Mouse (Mus musculus) lung, postnatal 10 days (tissue): ENCODE results near the gene Rbpjl.

ENCODE experiments used
- DNase-seq: peaks from one replicate; pipeline ENCODE4 v3.0.0; 2021

Rbpjl gene

DNA sequence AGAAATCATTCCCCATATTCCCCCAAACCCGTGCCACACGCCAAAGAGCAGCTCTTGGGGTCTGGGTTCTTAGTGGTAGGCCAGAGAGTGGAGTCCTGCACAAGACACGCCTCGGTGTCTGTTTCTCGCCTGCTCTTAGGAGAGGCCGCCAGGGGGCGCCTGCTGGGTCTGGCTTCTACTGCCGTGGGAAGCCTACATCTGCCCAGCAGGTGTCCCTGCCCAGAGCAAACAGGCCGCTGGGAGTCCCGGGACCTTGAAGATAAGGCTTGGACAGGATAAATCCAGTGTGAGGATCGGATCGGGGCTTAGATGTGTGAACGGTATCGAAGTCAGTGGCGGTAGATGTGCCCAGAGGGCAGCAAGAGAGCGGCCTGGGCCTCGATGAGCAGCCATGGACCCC lies at the start of gene Rbpjl:
Gene Rbpjl, plus strand, starts transcription at position 236 of the 400 bp plus-strand sequence.
- DNase-seq, result peak; percentile 87

DNA sequence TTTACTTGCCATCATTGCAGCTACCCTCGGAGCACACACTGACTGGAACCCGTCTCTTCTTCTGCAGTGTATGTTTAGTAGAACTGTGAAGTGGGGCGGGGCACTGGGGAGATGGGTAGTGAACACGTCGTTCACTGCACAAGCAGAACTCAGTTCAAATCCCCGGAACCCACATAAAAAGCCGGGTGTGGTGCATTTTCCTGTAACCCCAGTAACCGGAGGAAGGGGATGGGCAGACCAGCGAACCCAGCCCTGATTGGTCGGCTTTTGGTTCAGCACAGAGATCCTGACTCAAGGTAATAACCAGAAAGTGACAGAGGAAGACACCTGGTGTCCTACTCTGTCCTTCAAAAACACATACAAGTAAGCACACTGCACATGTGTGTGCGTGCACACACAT lies 49.6 kb upstream of the Rbpjl start:
- DNase-seq, result no peak

DNA sequence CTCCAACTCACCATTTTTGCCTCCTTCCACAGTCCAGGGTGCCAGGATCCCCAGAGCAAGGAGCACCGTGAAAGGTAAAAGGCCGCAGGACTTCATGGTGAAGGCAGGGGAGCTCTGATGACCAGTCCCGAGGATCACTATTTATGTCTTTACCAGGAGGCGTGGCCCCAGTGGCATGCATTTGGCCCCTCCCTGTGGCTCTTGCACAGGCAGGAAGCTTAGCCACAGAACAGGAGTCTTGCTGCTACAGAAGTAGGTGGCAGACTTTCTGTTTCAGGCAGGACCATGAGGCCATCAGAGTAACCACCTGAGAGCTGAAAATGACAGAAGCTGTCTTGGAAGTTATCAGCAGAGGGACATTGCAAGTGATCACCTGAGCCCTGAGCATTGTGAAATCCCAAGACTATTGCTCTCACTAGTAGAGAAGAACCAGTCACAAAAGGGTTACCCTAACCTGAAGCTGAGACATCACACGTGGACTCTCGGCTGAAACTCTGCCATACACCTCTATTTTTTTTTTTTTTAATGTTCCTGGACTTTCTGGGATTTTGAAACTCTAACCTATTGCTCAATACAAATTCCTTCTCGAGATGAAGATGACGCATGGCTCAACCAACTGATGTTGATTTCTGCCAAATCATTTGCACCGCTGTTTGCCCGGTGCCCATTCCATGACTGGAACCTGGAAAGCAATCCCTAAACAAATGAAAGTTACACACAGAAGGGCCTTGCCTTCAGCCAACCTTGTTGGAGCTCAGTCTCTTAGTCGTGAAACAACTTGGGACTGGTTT lies 46.6 kb upstream of the Rbpjl start:
- peak; percentile 25 for DNase-seq

DNA sequence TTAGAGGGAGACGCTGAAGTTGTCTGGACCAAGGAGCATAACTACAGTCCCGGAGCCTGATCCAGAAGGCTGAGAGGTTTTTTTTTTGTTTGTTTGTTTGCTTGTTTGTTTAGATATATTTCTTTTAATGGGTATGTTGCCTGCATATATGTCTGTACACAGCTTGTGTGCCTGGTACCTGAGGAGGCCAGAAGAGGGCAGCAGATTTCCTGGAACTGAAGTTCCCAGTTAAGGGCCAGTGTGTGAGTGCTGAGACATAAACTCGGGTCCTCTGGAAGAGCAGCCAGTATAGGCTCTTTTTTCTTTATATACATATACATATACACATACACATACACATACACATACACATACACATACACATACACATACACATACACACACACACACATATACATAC lies 44.6 kb upstream of the Rbpjl start:
- no peak for DNase-seq

DNA sequence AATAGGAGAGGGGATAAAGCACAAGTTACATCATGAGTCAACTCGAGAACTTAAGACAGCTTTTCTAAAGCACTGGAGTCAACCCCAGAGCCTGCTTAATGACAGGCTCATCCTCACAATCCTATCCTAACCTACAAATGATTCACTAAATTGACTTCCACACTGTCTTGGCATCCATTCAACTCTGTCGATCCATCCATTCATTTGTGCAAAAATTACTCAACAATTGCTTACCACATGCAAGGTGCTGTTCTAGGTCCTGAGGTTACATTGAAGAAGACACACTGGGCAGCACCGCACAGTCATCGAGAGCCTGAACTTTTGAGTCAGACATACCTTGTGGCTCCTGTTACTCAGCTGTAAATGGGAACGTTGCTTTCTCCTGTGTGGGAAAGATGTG lies 43.9 kb upstream of the Rbpjl start:
- DNase-seq, result no peak

DNA sequence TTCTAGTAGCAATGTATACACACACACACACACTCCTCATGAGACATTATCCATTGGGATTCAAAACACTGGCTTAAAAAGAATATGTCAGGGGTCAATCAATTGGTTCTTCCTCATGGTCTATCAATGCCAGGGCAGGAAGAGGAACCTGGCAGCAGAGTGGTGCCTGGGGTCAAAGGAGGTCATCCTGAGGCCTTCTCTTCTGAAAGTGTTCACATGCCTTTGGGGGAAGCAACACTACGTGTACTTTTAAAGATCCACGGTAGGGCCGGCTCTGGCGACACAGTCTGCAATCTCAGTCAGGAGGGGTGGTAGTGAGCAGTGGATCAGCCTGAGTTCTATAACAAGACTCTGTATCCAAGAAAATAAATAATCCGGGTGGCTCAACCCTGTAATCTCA lies 43.3 kb upstream of the Rbpjl start:
- no peak for DNase-seq

DNA sequence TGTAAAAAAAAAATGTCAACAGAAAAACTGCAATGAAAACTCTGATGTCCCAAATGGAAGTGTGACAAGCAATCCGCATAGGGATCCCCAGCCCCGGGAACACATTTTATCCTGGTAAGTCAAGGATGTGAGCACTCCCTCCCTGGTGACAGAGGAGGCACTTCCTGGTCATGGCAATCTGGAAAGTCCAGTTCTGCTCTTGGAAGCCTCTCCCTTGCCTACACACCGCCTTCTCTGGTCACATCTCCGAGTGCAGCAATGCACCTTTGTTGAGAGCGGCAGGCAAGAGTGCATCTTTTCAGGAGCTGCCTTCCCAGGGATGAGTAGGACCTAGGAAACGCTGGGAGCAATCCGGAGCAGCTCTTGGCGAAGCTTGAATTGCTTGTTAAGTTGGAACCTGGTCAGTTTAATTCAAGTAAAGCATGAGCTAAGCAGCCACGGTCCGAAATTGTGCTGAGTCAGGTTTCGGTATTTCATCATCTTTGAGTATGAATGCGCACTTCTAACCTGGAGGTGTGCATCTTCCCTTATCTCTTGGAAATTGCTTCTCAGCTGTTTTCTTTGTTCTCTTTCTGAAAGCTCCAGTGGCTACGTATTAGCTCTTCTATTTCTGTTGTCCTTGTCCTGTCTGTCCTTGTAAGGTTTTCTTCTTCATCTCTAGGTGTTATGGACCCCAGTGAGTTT lies 41.8 kb upstream of the Rbpjl start:
- no peak for DNase-seq

DNA sequence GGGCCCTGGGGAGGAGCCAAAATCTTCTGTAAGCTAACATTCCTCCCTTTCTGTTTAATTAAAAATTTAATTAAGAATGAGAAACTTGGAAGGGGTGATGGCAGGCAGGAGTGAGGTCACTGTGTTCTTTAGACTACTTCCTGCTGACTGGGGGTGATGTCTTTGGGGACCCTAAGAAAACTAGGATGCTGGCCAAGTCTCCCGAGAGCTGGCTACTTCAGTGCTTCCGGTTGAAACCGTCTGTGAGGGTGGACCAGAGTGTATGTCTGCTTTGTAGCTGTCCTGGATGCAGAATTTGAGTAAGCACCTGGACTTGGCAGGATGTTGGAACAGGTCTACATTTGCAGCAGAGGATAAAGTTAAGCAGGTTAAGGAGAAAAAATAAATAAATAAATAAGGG lies 36.0 kb upstream of the Rbpjl start:
- no peak for DNase-seq

DNA sequence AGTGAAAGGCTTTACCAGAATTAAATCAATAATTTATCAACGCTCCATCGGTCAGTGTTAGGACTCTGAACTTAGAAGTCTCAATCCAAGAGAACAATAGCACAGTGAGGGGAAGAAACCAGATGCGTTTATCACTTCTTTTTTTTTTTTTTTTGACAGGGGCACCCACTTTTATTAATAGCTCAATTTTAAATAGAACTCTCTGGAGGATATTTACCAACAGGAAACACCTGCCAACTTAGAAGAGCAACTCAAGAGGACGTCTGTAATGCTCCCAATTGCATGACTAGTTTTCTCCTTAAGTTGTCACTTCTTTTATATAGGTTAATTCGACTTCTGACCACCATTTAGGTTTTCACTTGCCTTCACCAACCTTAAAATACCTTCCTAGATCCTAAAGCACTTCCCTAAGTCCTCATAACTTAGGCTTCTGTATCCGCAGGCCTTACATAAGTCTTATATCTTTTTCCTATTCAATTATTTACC lies 34.3 kb upstream of the Rbpjl start:
- no peak for DNase-seq

DNA sequence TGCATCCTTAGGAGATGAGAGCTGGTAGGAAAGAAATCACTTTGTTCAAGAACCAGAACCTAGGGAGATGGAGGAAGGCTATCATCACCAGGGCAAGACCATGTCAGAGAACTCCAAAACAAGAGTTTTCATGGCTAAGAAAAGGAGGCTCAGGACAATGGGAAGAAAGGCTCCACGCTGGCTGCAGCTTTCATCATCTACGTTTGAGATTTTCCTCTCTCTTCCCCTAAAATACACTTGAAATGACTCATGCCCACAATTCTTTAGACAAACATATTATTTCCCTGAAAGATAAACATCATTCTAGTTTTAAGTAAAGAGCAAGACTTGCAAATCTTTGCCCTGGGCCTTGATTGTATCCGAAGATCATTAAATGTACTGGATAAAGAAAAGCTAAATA lies 31.6 kb upstream of the Rbpjl start:
- no peak for DNase-seq

DNA sequence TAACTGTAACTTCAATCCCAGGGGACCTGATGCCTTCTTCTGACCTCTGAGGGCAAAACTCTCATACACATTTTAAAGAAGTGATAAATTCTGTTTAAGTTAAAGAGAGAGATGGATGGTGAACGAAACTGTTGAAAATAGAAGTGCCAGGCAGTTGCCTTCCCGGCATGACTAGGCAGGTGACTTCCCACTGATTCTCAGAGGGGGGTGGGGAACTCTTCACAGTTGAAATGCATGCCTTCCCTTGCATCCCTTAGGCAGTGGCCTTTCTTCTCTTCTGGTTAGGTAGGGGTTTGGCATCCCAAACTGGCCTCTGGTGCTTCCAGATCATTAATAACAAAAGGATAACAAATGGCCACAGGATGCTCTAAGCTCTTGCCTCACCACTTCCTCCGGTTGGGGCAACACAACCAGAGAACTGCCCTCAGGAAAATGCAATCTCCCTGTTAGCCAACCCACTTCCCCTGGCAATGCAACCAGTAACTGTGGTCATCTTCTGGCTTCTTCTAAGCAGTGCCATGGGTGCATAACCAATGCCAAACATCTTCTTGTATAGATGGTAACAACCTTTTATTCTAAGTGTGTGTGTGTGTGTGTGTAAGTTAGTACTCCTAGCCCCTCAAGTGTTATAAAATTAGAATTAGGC lies 30.4 kb upstream of the Rbpjl start:
- no peak for DNase-seq

DNA sequence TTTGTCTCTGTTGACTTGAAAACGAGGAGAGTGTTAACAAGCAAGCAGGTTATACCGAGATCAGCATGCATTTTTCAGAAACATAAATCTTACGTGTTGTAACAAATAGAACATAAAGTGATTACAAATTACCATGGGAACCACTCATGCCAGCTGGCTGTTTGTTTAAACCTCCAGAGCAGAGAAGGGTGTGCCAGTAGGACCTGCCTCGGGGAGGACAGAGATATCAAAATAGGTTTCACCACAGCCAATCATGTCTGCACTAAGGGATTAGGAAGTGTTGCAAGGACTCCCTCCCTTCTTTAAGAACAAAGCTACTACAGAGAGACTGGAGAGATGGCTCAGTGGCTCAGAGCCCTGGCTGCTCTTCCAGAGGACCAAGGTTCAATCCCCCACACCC lies 29.8 kb upstream of the Rbpjl start:
- DNase-seq, result no peak

DNA sequence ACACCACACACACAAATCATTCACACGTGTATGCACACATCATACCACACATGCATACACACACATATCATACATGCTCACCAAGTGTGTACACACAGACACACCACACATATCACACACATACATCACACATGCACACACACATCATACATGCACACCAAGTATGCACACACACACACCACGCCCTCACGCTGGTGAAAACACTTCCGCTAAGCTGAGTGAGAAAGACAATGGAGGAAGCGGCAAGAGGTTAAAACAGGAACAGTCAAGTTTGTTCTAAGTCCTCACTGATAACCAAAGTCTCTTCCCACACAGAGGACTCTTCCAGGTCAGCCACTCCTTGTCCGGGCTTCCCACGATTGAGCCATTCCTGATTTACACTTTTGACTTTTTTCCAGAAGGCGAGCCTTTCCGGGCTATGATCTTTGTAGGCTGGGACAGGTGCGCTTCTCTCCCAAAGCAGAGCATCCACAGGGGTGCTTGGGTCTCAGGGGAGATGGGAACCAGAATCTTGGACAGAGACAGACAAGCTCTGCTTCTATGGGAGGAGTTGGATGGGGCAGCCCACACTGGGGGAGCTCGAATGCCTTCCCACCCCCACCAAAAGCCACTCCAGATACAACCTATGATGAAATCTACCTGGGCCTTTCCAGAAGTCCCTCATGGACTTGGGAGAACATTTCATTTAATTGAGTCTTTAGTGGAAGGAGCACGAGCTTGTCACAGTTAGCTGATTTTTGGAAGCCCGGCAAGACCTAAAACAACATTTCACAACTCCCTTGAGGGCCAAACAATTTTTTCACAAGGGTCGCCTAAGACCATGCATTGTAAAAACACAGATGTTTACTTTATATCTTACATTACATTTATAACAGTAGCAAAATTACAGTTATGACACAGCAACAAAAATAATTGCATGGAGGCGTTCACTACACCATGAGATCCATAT lies 25.2 kb upstream of the Rbpjl start:
- DNase-seq, result no peak

DNA sequence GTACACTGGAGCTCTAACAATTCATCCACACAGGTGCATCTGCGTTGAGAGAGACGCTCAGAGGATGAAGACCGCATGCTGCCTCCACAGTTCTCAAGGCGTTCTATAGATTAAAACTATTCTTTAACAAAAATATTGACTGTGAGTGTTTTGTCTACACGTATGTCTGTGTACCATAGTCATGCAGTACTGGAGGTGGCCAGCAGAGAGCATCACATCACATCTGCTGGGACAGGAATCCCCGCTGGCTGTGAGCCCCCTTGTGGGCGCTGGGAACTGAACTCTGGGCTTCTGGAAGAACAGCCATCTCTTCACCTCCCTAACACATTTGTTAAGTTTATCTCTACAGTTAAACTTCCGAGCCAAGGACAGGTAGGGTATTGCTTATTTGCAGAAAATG lies 21.2 kb upstream of the Rbpjl start:
- no peak for DNase-seq

DNA sequence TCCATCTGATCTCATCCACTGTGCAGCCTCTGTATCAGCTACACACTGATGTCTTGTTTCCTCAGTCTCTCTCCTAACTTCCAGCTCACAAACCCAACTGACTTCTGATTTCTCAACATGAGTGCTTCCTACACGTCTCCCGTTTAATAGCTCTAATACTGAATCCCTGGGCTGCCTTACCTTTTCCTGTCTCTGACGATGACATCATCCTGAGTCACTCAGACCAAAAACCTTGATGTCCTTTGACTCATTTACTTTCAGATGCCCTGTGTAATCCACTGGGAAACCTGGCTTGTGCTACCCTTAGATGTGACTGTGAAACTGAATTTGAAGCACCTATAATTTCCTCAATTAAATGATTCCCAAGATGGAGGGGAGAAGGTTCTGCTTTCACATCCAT lies 20.0 kb upstream of the Rbpjl start:
- DNase-seq, result no peak

DNA sequence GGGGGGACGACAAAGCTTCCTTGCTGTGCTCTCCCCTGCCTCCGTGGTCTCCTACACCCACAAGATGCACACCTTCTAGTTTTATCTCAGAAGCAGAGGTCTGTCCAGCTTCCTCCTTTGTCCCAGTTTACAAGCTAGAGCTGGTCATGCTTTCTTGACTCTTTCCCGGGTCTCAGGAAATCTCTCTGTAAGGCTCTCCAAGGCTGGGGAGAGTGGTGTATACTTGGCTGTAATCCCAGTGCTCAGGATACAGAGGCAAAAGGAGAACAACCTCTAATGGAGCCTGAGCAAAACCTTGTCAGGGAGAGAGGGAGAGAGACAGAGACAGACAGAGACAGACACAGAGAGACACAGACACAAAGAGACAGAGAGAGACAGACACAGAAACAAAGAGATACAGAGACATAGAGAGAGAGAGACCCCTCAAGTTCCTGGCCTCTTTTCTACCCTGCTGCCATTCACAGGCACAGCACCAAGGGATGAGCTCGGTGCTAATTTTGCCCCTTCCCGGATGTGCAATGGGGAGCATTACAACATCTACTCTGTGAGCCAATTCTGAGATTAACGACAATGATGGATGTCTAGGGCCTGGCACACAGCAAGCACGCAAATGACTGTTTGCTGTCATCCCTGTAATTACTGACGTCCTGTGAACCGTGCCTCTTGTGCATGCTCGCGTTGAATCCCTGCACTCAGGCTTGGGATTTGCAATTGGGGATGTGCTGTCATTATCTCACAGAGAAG lies 19.1 kb upstream of the Rbpjl start:
- DNase-seq, result no peak

DNA sequence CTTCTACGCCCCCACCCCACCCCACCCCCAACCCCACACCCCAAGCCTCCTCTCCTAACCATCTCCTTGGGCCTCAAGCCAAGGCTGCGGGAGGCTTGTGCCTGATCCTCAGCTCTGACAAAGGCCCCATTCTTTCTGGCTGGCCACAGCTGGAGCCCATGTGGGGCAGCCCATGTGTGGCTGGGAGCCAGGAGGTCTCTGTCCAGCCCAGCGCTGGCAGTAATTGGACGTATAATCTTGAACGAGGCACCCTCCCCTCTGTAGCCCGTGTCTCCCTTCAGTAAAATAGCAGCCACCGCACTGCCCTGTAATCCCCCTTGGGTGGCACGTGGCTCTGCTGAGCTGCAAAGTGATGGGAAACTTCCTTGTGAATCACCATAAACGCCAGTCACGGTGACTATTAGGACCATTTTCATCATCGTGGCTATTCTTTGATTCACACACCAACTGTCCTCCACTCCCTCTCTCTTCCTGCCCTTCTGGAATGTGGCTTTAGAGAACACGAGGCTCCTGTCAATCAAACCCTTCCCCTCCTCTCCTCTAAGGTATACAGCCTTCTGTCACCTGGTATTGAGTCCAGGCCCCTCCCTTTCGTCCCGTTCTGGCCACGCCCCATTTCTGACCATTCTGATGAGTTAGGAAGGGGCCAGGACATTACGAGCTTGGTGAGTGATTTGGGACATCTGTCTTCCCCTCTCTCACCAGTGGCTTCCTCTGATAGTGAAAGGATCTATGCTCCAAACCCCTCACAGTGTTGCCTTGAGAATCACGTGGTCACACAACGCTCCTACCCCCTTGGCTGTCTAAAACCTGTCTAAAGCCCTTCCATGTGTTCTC lies 16.8 kb upstream of the Rbpjl start:
- peak; percentile 25 for DNase-seq

DNA sequence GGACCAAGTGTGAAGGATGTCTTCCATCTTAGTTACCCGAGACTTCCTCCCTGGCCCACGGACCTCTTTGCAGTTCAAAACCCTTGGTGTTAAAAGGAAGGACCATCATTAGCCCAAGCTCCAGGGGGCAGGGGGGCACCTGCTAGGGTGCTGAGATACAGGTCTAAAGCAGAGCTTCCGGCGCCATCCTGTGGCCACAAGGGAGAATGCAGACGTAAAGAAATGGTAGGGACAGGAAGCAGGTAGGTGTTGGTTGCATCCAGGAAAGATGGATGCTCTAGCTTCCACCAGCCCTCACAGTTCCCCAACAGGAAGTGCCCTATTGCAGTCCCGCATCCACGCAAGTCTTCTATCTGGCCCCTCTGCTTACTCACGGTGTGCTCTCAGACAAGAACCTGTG lies 16.0 kb upstream of the Rbpjl start:
- peak; percentile 61 for DNase-seq

DNA sequence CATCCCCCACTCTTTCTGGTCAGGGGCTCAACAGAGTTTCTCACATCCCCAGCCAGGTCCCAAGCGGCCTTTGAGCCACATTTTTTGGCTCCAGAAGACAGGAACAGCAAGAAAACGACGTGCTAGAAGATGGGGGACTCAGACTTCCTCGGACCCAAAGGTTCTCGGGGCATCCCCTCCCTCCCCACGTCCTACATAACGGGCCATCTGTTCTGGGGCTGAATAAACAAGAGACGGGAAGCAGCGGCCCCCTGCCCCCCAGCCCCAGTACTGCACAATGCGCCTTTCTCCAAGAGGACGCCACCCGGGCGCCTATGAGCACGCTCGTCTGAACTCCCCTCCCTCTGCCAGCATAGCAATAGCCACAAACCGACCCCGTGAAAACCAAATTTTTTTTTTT lies 13.9 kb upstream of the Rbpjl start, which contains the start of gene Slpi:
Gene Slpi, minus strand, starts transcription at position 76 of the 400 bp plus-strand sequence.
- peak; percentile 48 for DNase-seq

DNA sequence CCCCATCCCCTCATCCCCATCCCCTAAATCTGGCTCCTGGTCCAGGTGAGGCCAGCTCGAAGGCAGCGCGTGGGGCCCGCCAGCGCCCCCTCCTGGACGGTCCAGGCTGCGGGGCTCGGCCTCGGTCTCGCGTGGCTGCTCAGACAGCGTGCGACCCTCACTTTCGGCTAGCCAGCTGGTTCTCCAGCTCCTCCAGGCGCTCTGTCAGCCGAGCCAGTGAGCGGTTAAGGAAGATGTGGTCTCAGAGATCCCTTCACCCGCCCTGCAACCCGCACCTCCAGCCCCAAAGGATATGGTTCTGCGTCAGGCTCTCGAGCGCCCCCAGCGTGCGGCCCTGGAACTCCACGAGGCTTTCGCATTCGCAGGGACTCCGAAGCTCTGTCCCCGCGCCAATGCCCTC lies 13.4 kb upstream of the Rbpjl start:
- DNase-seq, result peak; percentile 91

DNA sequence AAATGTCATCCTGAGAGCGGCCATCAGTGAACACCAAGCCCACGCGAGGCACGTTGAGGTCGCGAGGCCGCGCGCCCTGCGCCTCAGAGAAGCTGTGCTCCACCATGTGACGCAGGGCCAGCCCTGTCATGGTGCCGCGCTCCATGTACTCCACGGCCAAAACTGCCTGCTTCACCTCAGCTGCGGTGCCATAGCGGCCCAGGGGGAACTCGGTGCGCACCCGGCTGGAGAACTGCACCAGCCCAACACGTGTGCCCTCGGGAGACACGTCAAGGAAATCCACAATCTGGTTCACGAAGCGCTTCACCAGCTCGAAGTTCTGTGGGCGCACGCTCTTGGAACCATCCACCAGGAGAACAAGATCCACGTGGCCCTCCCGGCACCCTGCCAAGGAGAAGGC lies 9.8 kb upstream of the Rbpjl start:
- no peak for DNase-seq
